ENCODE assay signal across 9 mouse cellular contexts in the genomic region with DNA sequence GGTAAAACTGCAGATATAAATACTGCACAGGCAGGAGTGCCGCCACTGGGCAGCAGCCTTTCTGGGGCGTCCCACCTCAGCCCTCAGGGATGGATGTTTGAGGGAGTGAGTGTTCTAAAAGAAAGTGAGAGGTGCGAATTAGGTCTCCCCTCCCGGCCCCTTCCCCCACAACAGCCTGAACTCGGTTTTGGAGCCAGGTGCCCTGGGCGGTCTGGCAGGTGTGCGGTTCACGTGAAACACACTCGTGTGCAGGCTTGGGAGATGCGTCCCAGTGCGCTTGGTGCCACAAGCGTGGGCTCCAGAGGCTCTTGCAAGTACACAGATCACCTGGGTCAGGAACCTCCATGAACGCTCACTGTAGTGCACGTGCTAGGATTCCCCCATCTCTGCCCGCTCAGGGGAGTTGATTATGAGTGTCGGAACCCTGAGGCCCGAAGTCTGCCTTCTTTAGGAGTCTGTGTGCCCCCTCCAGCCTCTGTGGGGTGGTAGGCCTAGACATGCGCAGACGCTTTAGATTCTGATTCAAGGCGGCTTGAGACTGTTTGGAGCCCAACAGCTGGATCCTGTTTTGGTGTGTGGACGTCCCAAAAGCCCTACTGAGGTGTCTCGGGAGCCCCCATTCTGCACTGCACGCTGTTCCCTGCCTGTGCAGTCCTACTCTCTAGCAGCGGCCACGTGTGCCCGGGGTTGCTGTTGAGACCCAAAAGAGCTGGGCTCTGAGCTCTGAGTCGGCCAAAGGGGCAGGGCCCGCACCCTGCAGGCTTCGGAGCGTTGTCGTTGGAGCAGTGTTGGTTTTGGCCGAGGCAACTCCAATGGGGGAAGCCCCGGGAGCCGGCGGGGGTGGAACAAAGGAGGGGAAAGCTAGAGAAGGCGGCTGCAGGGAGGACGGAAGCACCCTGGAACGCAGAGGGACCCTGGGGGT. TPM values are rescaled to one million over a fixed set of nuclear protein-coding genes. Genes with fewer than 3 reads are reported as not detected.
DNase-seq lines count a peak whose midpoint lies in the region; ATAC-seq and TF ChIP-seq lines count a peak whose summit lies in the region.
"Had no signal": no experiment of that assay in that cellular context is flagged by ENCODE, and none has a peak within 500 bp of the region (broad histone marks: within the 10 kb centered on the region; RNA-seq: fewer than 3 reads in every experiment).

No protein-coding gene starts in this region.

- WGBS in limb, embryonic 10.5 days: under 1% methylated on average over 38 of the region's 38 CpGs
- WGBS in neural tube, embryonic 14.5 days: 7% methylated on average over 38 of the region's 38 CpGs

- H3K4me2 ChIP-seq in neural tube, embryonic 14.5 days (ENCODE audit: low read depth, low read length): peak overlapping the region; percentile 5; the same call in 1 of the 2 replicates
- H3K4me2 ChIP-seq: liver, embryonic 15.5 days had no signal

- H3K9me3 ChIP-seq in limb, embryonic 10.5 days (replicated peaks): no peaks in the 10 kb centered on the region
- no peaks in the 10 kb centered on the region for H3K9me3 ChIP-seq in neural tube, embryonic 14.5 days (ENCODE audit: control insufficient read depth, low read length)
- H3K9me3 ChIP-seq: liver, embryonic 15.5 days had no signal

- no peak overlapping the region for H3K4me3 ChIP-seq in embryonic fibroblast, embryonic 13.5 days (ENCODE audit: insufficient read depth, low read length)
- H3K4me3 ChIP-seq in limb, embryonic 10.5 days: peak overlapping the region; percentile 4; the same call in 1 of the 2 replicates
- no peak overlapping the region for H3K4me3 ChIP-seq in neural tube, embryonic 14.5 days (ENCODE audit: low read depth, low read length)
- H3K4me3 ChIP-seq: liver, embryonic 15.5 days had no signal

- peaks cover 100% of the 10 kb centered on the region for H3K27me3 ChIP-seq in limb, embryonic 10.5 days (ENCODE audit: low read depth, poor library complexity, severe bottlenecking)
- H3K27me3 ChIP-seq in neural tube, embryonic 14.5 days (ENCODE audit: control insufficient read depth, insufficient read depth, low read length): peaks cover 62% of the 10 kb centered on the region

- no peak overlapping the region for H3K9ac ChIP-seq in neural tube, embryonic 14.5 days (replicated peaks; ENCODE audit: low read depth, low read length)
- H3K9ac ChIP-seq: liver, embryonic 15.5 days had no signal

- no peaks in the 10 kb centered on the region for H3K36me3 ChIP-seq in limb, embryonic 10.5 days
- no peaks in the 10 kb centered on the region for H3K36me3 ChIP-seq in neural tube, embryonic 14.5 days (ENCODE audit: control insufficient read depth, insufficient read depth, low read length)
- H3K36me3 ChIP-seq: liver, embryonic 15.5 days had no signal

- H3K4me1 ChIP-seq in embryonic fibroblast, embryonic 13.5 days (ENCODE audit: control insufficient read depth, insufficient read depth, low read length): peaks cover 51% of the 10 kb centered on the region
- peaks cover 48% of the 10 kb centered on the region for H3K4me1 ChIP-seq in limb, embryonic 10.5 days
- peaks cover 20% of the 10 kb centered on the region; the same call in 1 of the 2 replicates for H3K4me1 ChIP-seq in neural tube, embryonic 14.5 days (ENCODE audit: control insufficient read depth, insufficient read depth, low read length)

- peak overlapping the region; percentile 88 for H3K27ac ChIP-seq in embryonic fibroblast, embryonic 13.5 days (ENCODE audit: insufficient read depth, low read length)
- H3K27ac ChIP-seq in limb, embryonic 10.5 days: no peak overlapping the region
- no peak overlapping the region for H3K27ac ChIP-seq in neural tube, embryonic 14.5 days (ENCODE audit: low read depth, low read length)
- H3K27ac ChIP-seq: liver, embryonic 15.5 days had no signal

- peak; percentile 35 for TF ChIP-seq POLR2A in embryonic fibroblast, embryonic 13.5 days (IDR thresholded peaks at IDR 0.05; ENCODE audit: low read depth, low read length)

- DNase-seq in right cerebral cortex, postnatal 25 days: peak; percentile 58
- no peak for DNase-seq in right cerebral cortex, postnatal 4 days
- DNase-seq in heart, postnatal 14 days: peak; percentile 77 to 82
- DNase-seq in limb, embryonic 10.5 days (ENCODE audit: low spot score): peak; percentile 64
- DNase-seq in thymus, postnatal 10 days (ENCODE audit: low spot score in 2 of 2): no peak
- DNase-seq in spleen, adult 18-20 months: no peak

- no peak for ATAC-seq in neural tube, embryonic 14.5 days (ENCODE audit: low read depth)

- no peak for TF ChIP-seq CTCF in embryonic fibroblast, embryonic 13.5 days (IDR thresholded peaks at IDR 0.05; ENCODE audit: borderline replicate concordance, insufficient read depth, low read length)

- intact Hi-C loops in heart, postnatal 14 days (cut with DNase I): loop anchor here (2.0 kb wide), 1 partner anchor 13 kb away; no protein-coding TSS in a partner anchor

RNA-seq across cellular contexts. Expression of a gene that starts 14.1 kb away (rescaled TPM):
- 173 and 236 TPM in 2 replicates for polyA plus RNA-seq in embryonic fibroblast, embryonic 13.5 days (2011; ENCODE audit: insufficient read length, low read depth, missing spikeins)
- total RNA-seq in heart, postnatal 14 days (2021): 100 to 1,000 TPM; 276 to 280 TPM
- 0.24 and 2.1 TPM in 2 replicates for polyA plus RNA-seq in limb, embryonic 10.5 days (2016; fragmentation: Nextera tagmentation; extraction: Ambion mirVana)
- 68.2 and 91.5 TPM in 2 replicates for polyA plus RNA-seq in neural tube, embryonic 14.5 days (2014; fragmentation: Nextera tagmentation; extraction: Ambion mirVana)

RNA-seq across cellular contexts. Expression of a gene that starts 36.6 kb away (rescaled TPM):
- polyA plus RNA-seq in embryonic fibroblast, embryonic 13.5 days (2011; ENCODE audit: insufficient read length, low read depth, missing spikeins): 2.0 and 2.3 TPM in 2 replicates
- 1 to 10 TPM; 6.1 to 6.4 TPM for total RNA-seq in heart, postnatal 14 days (2021)
- polyA plus RNA-seq in limb, embryonic 10.5 days (2016; fragmentation: Nextera tagmentation; extraction: Ambion mirVana): 1.9 and 2.7 TPM in 2 replicates
- 12.3 and 16.9 TPM in 2 replicates for polyA plus RNA-seq in neural tube, embryonic 14.5 days (2014; fragmentation: Nextera tagmentation; extraction: Ambion mirVana)

RNA-seq across cellular contexts. Expression of a gene that starts 45.3 kb away (rescaled TPM):
- polyA plus RNA-seq in embryonic fibroblast, embryonic 13.5 days (2011; ENCODE audit: insufficient read length, low read depth, missing spikeins): 11.7 and 12.6 TPM in 2 replicates
- total RNA-seq in heart, postnatal 14 days (2021): 10 to 100 TPM; 23.0 to 25.0 TPM
- 51.7 and 54.4 TPM in 2 replicates for polyA plus RNA-seq in limb, embryonic 10.5 days (2016; fragmentation: Nextera tagmentation; extraction: Ambion mirVana)
- polyA plus RNA-seq in neural tube, embryonic 14.5 days (2014; fragmentation: Nextera tagmentation; extraction: Ambion mirVana): 33.1 and 39.8 TPM in 2 replicates

RNA-seq across cellular contexts. Expression of a gene that starts 54.4 kb away (rescaled TPM):
- 57.6 and 61.7 TPM in 2 replicates for polyA plus RNA-seq in embryonic fibroblast, embryonic 13.5 days (2011; ENCODE audit: insufficient read length, low read depth, missing spikeins)
- total RNA-seq in heart, postnatal 14 days (2021): 10 to 100 TPM; 78.9 to 79.9 TPM
- 119 and 122 TPM in 2 replicates for polyA plus RNA-seq in limb, embryonic 10.5 days (2016; fragmentation: Nextera tagmentation; extraction: Ambion mirVana)
- polyA plus RNA-seq in neural tube, embryonic 14.5 days (2014; fragmentation: Nextera tagmentation; extraction: Ambion mirVana): 69.4 and 78.1 TPM in 2 replicates

Comparison
In these comparisons a context has a peak if more than half of its experiments do, and no peak if none do; other contexts are left out.
1. DNase-seq: peak in right cerebral cortex, postnatal 25 days (single experiment), heart, postnatal 14 days (2 of 2) and limb, embryonic 10.5 days (single experiment); none in right cerebral cortex, postnatal 4 days (single experiment), thymus, postnatal 10 days (0 of 2) and spleen, adult 18-20 months (0 of 2).
2. RNA of a gene that starts 14.1 kb away (polyA plus RNA-seq): 173 to 236 TPM in embryonic fibroblast, embryonic 13.5 days and 68.2 to 91.5 TPM in neural tube, embryonic 14.5 days; 0.24 to 2.1 TPM in limb, embryonic 10.5 days; every median in the first group is over 10 times any median in the second.